Mouse (Mus musculus) myocyte (in vitro differentiated cells): ENCODE measurements around the gene Prex1.

ENCODE experiments used
- CEBPB ChIP-seq: IDR thresholded peaks from 2 replicates; pipeline ENCODE4 v1.6.1; 2011; ENCODE audit warnings: mild to moderate bottlenecking, moderate library complexity; ENCODE audit not compliant: poor library complexity, insufficient read depth, severe bottlenecking
- E2F4 ChIP-seq: IDR thresholded peaks from one replicate; pipeline ENCODE4 v1.6.1; 2011; ENCODE audit warnings: mild to moderate bottlenecking, control low read depth, moderate library complexity; ENCODE audit not compliant: insufficient read depth
- MAX ChIP-seq: IDR thresholded peaks from one replicate; pipeline ENCODE4 v1.6.1; 2011; ENCODE audit warnings: low read depth, mild to moderate bottlenecking, control low read depth
- MYOD1 ChIP-seq, 3 experiments: IDR thresholded peaks; one replicate each; pipeline ENCODE4 v1.6.1; 2011; ENCODE audit warnings: control low read depth in 2 of 3, low read depth in 2 of 3, mild to moderate bottlenecking in 2 of 3, moderate library complexity in 1 of 3; ENCODE audit not compliant: insufficient read length in 2 of 3, control insufficient read depth in 1 of 3
- MYOG ChIP-seq, 3 experiments: IDR thresholded peaks; one replicate each; pipeline ENCODE4 v1.6.1; 2011; ENCODE audit warnings: control low read depth in 2 of 3, low read depth in 2 of 3, mild to moderate bottlenecking in 2 of 3; ENCODE audit not compliant: insufficient read length in 2 of 3, control insufficient read depth in 1 of 3, insufficient read depth in 1 of 3
- POLR2A ChIP-seq: IDR thresholded peaks from one replicate; pipeline ENCODE4 v1.6.1; 2011; ENCODE audit warnings: low read depth, mild to moderate bottlenecking, control low read depth, moderate library complexity; ENCODE audit not compliant: insufficient read length
- POLR2AphosphoS2 ChIP-seq: IDR thresholded peaks from one replicate; pipeline ENCODE4 v1.6.1; 2011; ENCODE audit warnings: low read depth, control low read depth; ENCODE audit not compliant: insufficient read length
- SRF ChIP-seq: IDR thresholded peaks from one replicate; pipeline ENCODE4 v1.6.1; 2011; ENCODE audit warnings: low read depth; ENCODE audit not compliant: control insufficient read depth, insufficient read length
- USF1 ChIP-seq: IDR thresholded peaks from one replicate; pipeline ENCODE4 v1.6.1; 2011; ENCODE audit warnings: low read depth, mild to moderate bottlenecking, control low read depth, moderate library complexity

DNA sequence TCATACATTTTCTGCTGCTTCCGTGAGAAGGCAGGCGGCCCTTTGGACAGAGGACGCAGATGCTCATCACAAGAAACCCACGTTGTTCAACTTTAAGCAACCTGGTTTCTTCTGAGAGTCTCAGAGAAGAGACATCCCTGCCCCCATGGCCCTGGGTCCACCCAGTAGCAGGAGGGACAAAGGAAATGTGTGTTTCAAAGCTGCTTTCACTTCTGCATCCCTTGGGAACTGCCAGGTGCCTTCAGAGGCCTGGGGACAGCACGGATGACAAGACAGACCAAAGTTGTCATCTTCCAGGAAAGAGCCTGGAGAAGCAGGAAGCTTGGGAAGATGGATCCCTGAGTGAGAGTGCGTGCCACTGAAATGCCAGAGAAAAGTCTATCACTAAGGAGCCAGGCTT lies 27.8 kb upstream of the Prex1 start:
- TF ChIP-seq E2F4 (no peak), MAX (no peak), POLR2A (no peak), USF1 (no peak), MYOG (IDR thresholded peaks at IDR 0.05; ENCODE audit: control insufficient read depth in 1 of 3, insufficient read depth in 1 of 3, insufficient read length in 2 of 3, low read depth in 2 of 3) (no peak), POLR2AphosphoS2 (no peak), MYOD1 (IDR thresholded peaks at IDR 0.05; ENCODE audit: control insufficient read depth in 1 of 3, insufficient read length in 2 of 3, low read depth in 2 of 3) (no peak), CEBPB (no peak), SRF (no peak)
